Mouse (Mus musculus) embryonic facial prominence, embryonic 11.5 days (tissue): ENCODE data around the gene Pnkd. TPM values are rescaled to one million over a fixed set of nuclear protein-coding genes. Genes with fewer than 3 reads are reported as not detected.

Experiments
- ATAC-seq: fragments of 200-750 bp; cut with Nextera tagmentation; replicated peaks from 2 replicates; pipeline ENCODE4 v1.8.0; 2017; ENCODE audit warnings: low read depth; ENCODE audit not compliant: insufficient number of reproducible peaks, low FRiP score, low TSS enrichment
- DNase-seq: peaks from one replicate; pipeline ENCODE4 v3.0.0-alpha.2; 2015; ENCODE audit warnings: low spot score
- H3K27ac ChIP-seq: fragments of 300-500 bp; sonication (generic); replicated peaks from 2 replicates; pipeline ENCODE4 v1.5.1; 2014; ENCODE audit warnings: mild to moderate bottlenecking, low read depth, low read length, control low read depth
- H3K27me3 ChIP-seq: fragments of 300-500 bp; sonication (generic); 2 replicates; pipeline ENCODE4 v1.6.1; 2014; ENCODE audit warnings: mild to moderate bottlenecking, low read length, moderate library complexity, mixed read lengths; ENCODE audit not compliant: control insufficient read depth, insufficient read depth
- H3K36me3 ChIP-seq: fragments of 300-500 bp; sonication (generic); replicated peaks from 2 replicates; pipeline ENCODE4 v1.6.1; 2014; ENCODE audit warnings: low read depth, mild to moderate bottlenecking, low read length, moderate library complexity, mixed read lengths; ENCODE audit not compliant: control insufficient read depth, insufficient read depth
- H3K4me1 ChIP-seq: fragments of 300-500 bp; sonication (generic); 2 replicates; pipeline ENCODE4 v1.6.1; 2014; ENCODE audit warnings: low read length, mixed read lengths; ENCODE audit not compliant: control insufficient read depth, insufficient read depth
- H3K4me2 ChIP-seq: fragments of 300-500 bp; sonication (generic); 2 replicates; pipeline ENCODE4 v1.6.1; 2014; ENCODE audit warnings: low read depth, mild to moderate bottlenecking, control low read depth, low read length, moderate library complexity
- H3K4me3 ChIP-seq: fragments of 300-500 bp; sonication (generic); 2 replicates; pipeline ENCODE4 v1.5.1; 2014; ENCODE audit warnings: low read depth, low read length, control low read depth
- H3K9ac ChIP-seq: fragments of 300-500 bp; sonication (generic); replicated peaks from 2 replicates; pipeline ENCODE4 v1.6.1; 2014; ENCODE audit warnings: mild to moderate bottlenecking, control low read depth, low read length
- H3K9me3 ChIP-seq: fragments of 300-500 bp; sonication (generic); replicated peaks from 2 replicates; pipeline ENCODE4 v1.6.1; 2016; ENCODE audit warnings: mild to moderate bottlenecking, low read length, inconsistent platforms, mixed read lengths; ENCODE audit not compliant: control insufficient read depth
- WGBS: fragments of 180-500 bp; shearing (Covaris S2); extraction: QIAGEN DNeasy Blood & Tissue Kit; methylation state at CpG from one replicate; pipeline ENCODE4 v1.1.7; 2014; 5-methylcytosine and 5-hydroxymethylcytosine counted together
- polyA plus RNA-seq: library from polyadenylated mRNA; unstranded; fragments of >200 nt; fragmentation: Nextera tagmentation; extraction: Ambion mirVana; gene quantifications from 2 replicates; pipeline ENCODE4 v1.2.1, GENCODE M21; 2014

The Pnkd gene
- polyA plus RNA-seq, 1 experiment from 2014 or later = 95.1 TPM

DNA sequence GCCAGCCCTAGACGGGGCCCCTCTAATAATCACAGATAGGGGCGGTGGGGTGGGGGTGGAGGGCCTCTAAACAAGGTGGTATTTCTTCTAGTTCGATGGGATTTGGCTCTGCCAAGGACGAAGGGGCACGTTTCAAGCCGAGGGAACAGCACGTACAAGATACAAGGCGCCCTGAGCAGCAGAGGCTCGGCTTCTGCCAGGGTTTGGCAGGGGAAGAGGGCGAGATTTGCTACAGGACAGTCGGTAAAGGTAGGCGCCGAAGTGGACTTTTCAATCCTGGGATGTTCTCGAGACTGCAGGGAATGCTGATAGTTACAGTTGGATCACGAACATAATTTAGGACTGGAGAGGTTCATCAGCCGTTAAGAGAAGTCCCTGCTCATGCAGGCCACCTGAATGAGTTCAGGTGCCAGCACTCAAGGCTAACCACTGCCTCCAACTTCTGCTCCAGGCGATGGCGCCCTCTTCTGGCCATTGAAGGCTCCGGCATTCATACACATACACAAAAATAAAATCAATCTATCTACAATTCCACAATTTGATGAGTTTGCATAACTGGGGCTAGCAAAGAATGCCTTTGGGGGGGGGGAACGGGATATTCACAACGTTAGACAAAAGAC, 105.7 kb downstream of the Pnkd start:
- Histone ChIP-seq H3K4me3 (peak overlapping the region; percentile 18; the same call in 1 of the 2 replicates), H3K9me3 (no peaks in the 10 kb centered on the region), H3K27me3 (peaks cover 2% of the 10 kb centered on the region; the same call in 1 of the 2 replicates), H3K27ac (peak overlapping the region; percentile 47; the same call in 1 of the 2 replicates), H3K36me3 (peaks cover 8% of the 10 kb centered on the region), H3K9ac (peak overlapping the region; percentile 47), H3K4me2 (peak overlapping the region; percentile 52), H3K4me1 (peaks cover 3% of the 10 kb centered on the region; the same call in 1 of the 2 replicates)
- DNase-seq (peak; percentile 70), ATAC-seq (no peak)
- WGBS = 6% methylated on average over 21 of the region's 21 CpGs

DNA sequence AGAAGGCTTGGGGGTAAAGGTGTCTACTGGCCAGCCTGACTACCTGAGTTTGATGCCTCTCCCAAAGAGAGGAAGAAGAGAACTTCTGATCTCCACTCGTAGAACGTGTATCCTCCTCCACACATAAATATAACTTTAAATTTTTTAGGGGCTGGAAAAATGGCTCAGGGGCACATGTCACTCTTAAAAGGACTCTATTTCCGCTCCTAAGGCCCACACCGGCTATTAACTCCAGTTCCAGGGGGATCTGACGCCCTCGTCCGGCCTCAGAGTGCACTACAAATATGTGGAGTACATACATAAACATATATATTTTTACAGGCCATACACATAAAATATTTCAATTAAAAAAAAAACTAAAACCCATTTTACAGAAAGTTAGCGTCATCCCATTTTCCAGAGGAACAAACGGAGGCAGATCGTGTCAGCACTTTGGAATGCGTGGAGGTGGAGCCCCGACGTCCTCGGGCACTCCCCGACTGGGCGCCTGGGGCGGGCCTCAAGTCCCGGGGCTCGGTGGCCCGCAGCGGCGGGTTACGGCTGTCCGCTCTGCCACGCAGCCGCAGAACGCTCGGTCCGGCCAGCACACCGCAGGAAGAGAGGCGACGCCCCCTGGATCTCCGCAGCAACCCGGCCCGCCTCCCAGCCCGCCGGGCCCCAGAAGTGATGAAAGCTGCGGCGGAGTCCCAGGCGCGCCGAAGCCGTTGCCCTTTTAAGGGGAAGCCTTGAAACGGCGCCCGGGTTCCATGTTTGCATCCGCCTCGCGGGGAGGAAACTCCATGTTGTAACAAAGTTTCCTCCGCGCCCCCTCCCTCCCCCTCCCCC, 106.4 kb downstream of the Pnkd start, which contains the start of gene Ctdsp1:
Ctdsp1 (plus strand) TSS at position 586 of the 825 bp plus-strand sequence.
- peaks cover 8% of the 10 kb centered on the region for H3K36me3 ChIP-seq
- WGBS = 4% methylated on average over 44 of the region's 51 CpGs

DNA sequence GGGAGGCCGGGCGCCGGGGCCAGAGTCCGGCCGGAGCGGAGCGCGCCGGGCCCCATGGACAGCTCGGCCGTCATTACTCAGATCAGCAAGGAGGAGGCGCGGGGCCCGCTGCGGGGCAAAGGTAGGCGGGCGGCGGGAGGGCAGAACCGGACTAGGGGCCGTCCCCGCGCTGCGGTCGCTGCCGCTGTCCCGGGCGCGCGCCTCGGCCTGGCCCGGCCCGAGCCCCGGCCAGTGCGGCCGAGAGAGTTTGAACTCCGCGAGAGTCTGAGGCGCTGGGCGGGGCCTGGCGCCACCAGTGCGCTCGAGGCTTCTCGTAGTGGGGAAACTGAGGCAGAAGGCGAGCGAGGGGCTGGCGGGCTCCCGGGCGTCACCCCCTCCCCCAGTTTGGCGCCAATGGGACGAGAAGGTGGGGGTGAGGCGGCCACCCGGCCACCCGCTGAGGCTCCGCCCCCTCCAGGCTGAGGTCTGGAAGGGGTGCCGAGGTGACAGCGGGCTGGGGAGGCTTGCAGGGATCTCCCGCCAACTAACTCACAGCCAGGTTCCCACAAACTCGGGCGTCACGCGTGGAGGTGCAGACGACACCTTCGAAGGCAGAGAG, 107.2 kb downstream of the Pnkd start:
- ATAC-seq = no peak; the same call in 1 of the 2 replicates
- under 1% methylated on average over 42 of the region's 63 CpGs for WGBS
- peak overlapping the region; percentile 98 for H3K4me3 ChIP-seq
- H3K27me3 ChIP-seq = peaks cover 2% of the 10 kb centered on the region; the same call in 1 of the 2 replicates
- peaks cover 3% of the 10 kb centered on the region; the same call in 1 of the 2 replicates for H3K4me1 ChIP-seq
- DNase-seq = peak; percentile 68
- H3K4me2 ChIP-seq = peak overlapping the region; percentile 97
- H3K9me3 ChIP-seq = no peaks in the 10 kb centered on the region
- H3K27ac ChIP-seq = peak overlapping the region; percentile 96
- peaks cover 8% of the 10 kb centered on the region for H3K36me3 ChIP-seq
- peak overlapping the region; percentile 96 for H3K9ac ChIP-seq

More for the DNA sequence above, 106.4 kb downstream of the Pnkd start, which contains the start of gene Ctdsp1:
- Histone ChIP-seq H3K9me3 (no peaks in the 10 kb centered on the region), H3K27me3 (peaks cover 2% of the 10 kb centered on the region; the same call in 1 of the 2 replicates), H3K4me1 (peaks cover 3% of the 10 kb centered on the region; the same call in 1 of the 2 replicates), H3K4me2 (peak within 1 kb of the TSS; percentile 97), H3K4me3 (peak within 1 kb of the TSS; percentile 98), H3K27ac (peak within 1 kb of the TSS; percentile 96), H3K9ac (peak within 1 kb of the TSS; percentile 96)
- peak; percentile 63 for ATAC-seq
- peak; percentile 98 for DNase-seq

DNA sequence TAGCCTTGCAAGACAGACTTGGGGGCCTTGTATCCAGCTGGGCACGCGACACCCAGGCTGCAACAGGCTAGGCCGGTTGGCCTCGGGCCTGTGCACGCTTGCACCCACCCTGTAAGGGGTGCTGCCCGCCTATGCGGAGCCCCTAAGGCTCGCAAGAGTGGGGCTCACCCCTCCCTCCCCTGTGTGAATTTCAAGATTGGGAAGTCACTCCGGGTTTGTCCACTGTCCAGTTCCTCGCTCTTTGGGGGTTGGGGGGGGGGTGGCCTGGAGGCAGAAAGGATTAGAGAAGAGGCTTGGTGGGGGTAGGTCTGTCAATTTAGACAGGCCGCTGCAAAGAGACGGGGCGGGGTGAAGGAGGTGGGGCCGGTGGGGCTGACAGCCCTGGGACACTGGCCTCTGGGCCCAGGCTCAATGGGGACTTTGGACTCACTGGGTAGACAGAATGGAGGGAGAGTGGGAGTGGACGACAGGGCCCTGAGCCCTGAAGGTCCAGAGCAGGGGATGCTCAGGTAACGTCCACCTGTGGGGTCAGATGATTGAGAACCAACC, 107.8 kb downstream of the Pnkd start:
- H3K9ac ChIP-seq = peak overlapping the region; percentile 96
- peaks cover 2% of the 10 kb centered on the region; the same call in 1 of the 2 replicates for H3K27me3 ChIP-seq
- H3K4me3 ChIP-seq = peak overlapping the region; percentile 98
- ATAC-seq (peak; percentile 16; the same call in 1 of the 2 replicates), DNase-seq (no peak)
- H3K27ac ChIP-seq = peak overlapping the region; percentile 96
- H3K9me3 ChIP-seq = no peaks in the 10 kb centered on the region
- WGBS = 2% methylated on average over 16 of the region's 16 CpGs
- peaks cover 3% of the 10 kb centered on the region; the same call in 1 of the 2 replicates for H3K4me1 ChIP-seq
- H3K36me3 ChIP-seq = peaks cover 8% of the 10 kb centered on the region
- H3K4me2 ChIP-seq = peak overlapping the region; percentile 97

DNA sequence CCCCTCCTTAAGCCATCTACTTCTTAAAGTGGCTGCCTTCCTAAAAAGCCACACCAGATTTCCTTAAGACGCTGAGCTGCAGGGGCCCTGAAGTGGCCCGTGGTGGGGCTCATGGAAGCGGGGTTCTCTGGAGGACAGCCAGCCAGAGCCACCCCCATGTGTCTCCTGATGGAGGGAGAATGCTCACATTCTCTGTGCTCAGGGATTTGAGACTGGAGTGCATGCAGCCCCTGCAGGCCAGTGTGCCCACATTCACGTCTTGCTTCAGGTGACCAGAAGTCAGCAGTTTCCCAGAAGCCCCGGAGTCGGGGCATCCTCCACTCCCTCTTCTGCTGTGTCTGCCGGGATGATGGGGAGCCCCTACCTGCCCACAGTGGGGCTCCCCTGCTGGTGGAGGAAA, 108.3 kb downstream of the Pnkd start:
- ATAC-seq (no peak), DNase-seq (no peak)
- Histone ChIP-seq H3K27me3 (peaks cover 2% of the 10 kb centered on the region; the same call in 1 of the 2 replicates), H3K4me3 (peak overlapping the region; percentile 98), H3K27ac (no peak overlapping the region), H3K36me3 (peaks cover 8% of the 10 kb centered on the region), H3K9me3 (no peaks in the 10 kb centered on the region), H3K9ac (peak overlapping the region; percentile 96), H3K4me1 (peaks cover 3% of the 10 kb centered on the region; the same call in 1 of the 2 replicates), H3K4me2 (peak overlapping the region; percentile 97)
- 44% methylated on average over 7 of the region's 7 CpGs for WGBS

DNA sequence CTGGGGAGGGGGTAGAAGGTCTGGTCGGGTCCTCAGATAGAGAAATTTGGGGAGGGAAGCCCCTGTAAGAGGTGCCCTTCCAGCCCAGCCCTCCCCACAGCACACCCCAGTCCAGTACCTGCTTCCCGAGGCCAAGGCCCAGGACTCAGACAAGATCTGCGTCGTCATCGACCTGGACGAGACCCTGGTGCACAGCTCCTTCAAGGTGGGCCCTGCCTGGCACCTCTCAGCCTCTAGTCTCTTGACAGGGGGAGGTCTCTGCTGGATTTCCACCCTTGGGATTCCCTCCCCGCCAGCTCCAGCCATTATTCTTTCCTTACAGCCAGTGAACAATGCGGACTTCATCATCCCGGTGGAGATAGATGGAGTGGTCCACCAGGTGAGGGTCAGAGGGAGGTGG, 109.0 kb downstream of the Pnkd start:
- Histone ChIP-seq H3K9ac (no peak overlapping the region), H3K4me3 (no peak overlapping the region; the same call in 1 of the 2 replicates), H3K27me3 (peaks cover 2% of the 10 kb centered on the region; the same call in 1 of the 2 replicates), H3K36me3 (peaks cover 8% of the 10 kb centered on the region), H3K4me1 (peaks cover 3% of the 10 kb centered on the region; the same call in 1 of the 2 replicates), H3K27ac (no peak overlapping the region), H3K4me2 (no peak overlapping the region), H3K9me3 (no peaks in the 10 kb centered on the region)
- ATAC-seq (no peak), DNase-seq (no peak)
- 88% methylated on average over 9 of the region's 9 CpGs for WGBS

DNA sequence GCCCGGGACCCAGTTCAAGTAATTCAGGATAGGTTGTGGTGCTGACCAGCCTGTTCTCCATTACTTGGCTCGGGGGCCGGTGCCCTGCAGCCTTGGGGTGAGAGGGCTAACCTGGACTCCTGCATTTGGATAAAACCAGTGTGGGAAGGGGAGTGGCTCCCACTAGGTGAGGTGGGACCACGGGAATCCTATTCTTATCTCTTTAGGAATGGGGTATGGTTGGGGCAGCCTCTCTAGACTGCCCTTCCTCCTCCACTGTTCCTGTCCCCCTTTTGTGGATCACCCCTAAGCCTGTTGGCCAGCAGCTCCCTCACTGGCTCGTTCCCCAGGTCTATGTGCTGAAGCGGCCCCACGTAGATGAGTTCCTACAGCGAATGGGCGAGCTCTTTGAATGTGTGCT, 109.6 kb downstream of the Pnkd start:
- Histone ChIP-seq H3K27ac (no peak overlapping the region), H3K9ac (no peak overlapping the region), H3K4me1 (peaks cover 3% of the 10 kb centered on the region; the same call in 1 of the 2 replicates), H3K9me3 (no peaks in the 10 kb centered on the region), H3K27me3 (peaks cover 2% of the 10 kb centered on the region; the same call in 1 of the 2 replicates), H3K4me3 (no peak overlapping the region), H3K36me3 (peaks cover 8% of the 10 kb centered on the region), H3K4me2 (no peak overlapping the region)
- WGBS = 92% methylated on average over 9 of the region's 9 CpGs
- DNase-seq (no peak), ATAC-seq (no peak)
